Mouse (Mus musculus): ENCODE data around the gene Atg16l2.
A peak's percentile ranks its signal among the peaks of the same experiment; 100 is the strongest.

The Atg16l2 gene

GRCm38 (mm10) chr7:101301881-101302456 is at the start of gene Atg16l2:
Gene Atg16l2 (minus strand): TSS chr7:101302251.
- DNase-seq = peak; percentile 97

GRCm38 (mm10) chr7:101349861-101350260 is 47.8 kb upstream of the Atg16l2 start:
- DNase-seq = no peak

- DNase-seq = peak; percentile 42
These were observed 46.3 kb upstream of the Atg16l2 start for GRCm38 (mm10) chr7:101348312-101348711.

- peak; percentile 74 for DNase-seq
These were observed 45.8 kb upstream of the Atg16l2 start, which contains the start of gene Arap1 for GRCm38 (mm10) chr7:101347767-101348270. Gene Arap1 (plus strand): TSS chr7:101348067.

GRCm38 (mm10) chr7:101346991-101347390 is 44.9 kb upstream of the Atg16l2 start:
- no peak for DNase-seq

GRCm38 (mm10) chr7:101344892-101345291 is 42.8 kb upstream of the Atg16l2 start:
- no peak for DNase-seq

- DNase-seq = no peak
These were observed 41.1 kb upstream of the Atg16l2 start for GRCm38 (mm10) chr7:101343135-101343534.

GRCm38 (mm10) chr7:101341405-101341804 is 39.4 kb upstream of the Atg16l2 start:
- peak; percentile 49 for DNase-seq

- no peak for DNase-seq
These were observed 35.4 kb upstream of the Atg16l2 start for GRCm38 (mm10) chr7:101337401-101337800.

- no peak for DNase-seq
These were observed 34.6 kb upstream of the Atg16l2 start for GRCm38 (mm10) chr7:101336686-101337085.

GRCm38 (mm10) chr7:101335228-101335627 is 33.2 kb upstream of the Atg16l2 start:
- DNase-seq = no peak

- DNase-seq = no peak
These were observed 30.2 kb upstream of the Atg16l2 start for GRCm38 (mm10) chr7:101332045-101332831.

GRCm38 (mm10) chr7:101330841-101331173 is 28.8 kb upstream of the Atg16l2 start:
- no peak for DNase-seq

GRCm38 (mm10) chr7:101330074-101330840 is 28.2 kb upstream of the Atg16l2 start:
- no peak for DNase-seq

- DNase-seq = no peak
These were observed 27.6 kb upstream of the Atg16l2 start for GRCm38 (mm10) chr7:101329606-101330005.

- DNase-seq = no peak
These were observed 26.6 kb upstream of the Atg16l2 start for GRCm38 (mm10) chr7:101328621-101329158.

- DNase-seq = no peak
These were observed 25.7 kb upstream of the Atg16l2 start for GRCm38 (mm10) chr7:101327786-101328185.

GRCm38 (mm10) chr7:101327263-101327662 is 25.2 kb upstream of the Atg16l2 start:
- DNase-seq = no peak

- DNase-seq = no peak
These were observed 24.0 kb upstream of the Atg16l2 start for GRCm38 (mm10) chr7:101326006-101326405.

- no peak for DNase-seq
These were observed 22.3 kb upstream of the Atg16l2 start for GRCm38 (mm10) chr7:101324142-101324962.

- no peak for DNase-seq
These were observed 21.1 kb upstream of the Atg16l2 start for GRCm38 (mm10) chr7:101323141-101323594.

GRCm38 (mm10) chr7:101321218-101321827 is 19.3 kb upstream of the Atg16l2 start:
- DNase-seq = peak; percentile 64
